Mouse (Mus musculus): ENCODE measurements around the gene Stx1a. TPM values are rescaled to one million over a fixed set of nuclear protein-coding genes. Genes with fewer than 3 reads are reported as not detected.

Stx1a gene
- polyA plus RNA-seq, 1 experiment: 4.1 TPM

- no peak for TF ChIP-seq POLR2A (IDR thresholded peaks at IDR 0.05; ENCODE audit: low read depth, low read length)
- TF ChIP-seq CTCF (conservative IDR thresholded peaks at IDR 0.05; ENCODE audit: insufficient read depth, insufficient read length, low read depth, low read length): no peak
- Histone ChIP-seq H3K4me1 (ENCODE audit: control insufficient read depth, insufficient read depth, low read length) (peaks cover 16% of the 10 kb centered on the region; the same call in 1 of the 2 replicates), H3K36me3 (ENCODE audit: control insufficient read depth, insufficient read depth, low read length) (no peaks in the 10 kb centered on the region), H3K27ac (ENCODE audit: insufficient read depth, low read depth, low read length) (no peak overlapping the region), H3K27me3 (replicated peaks; ENCODE audit: control insufficient read depth, insufficient read depth, low read length) (no peaks in the 10 kb centered on the region), H3K4me3 (ENCODE audit: insufficient read depth, low read depth, low read length) (no peak overlapping the region)
- DNase-seq: no peak
- WGBS: 54% methylated on average over 7 of the region's 7 CpGs
Observed at GRCm38 (mm10) chr5:135025899-135026298, 2.6 kb downstream of the Stx1a start.

- no peak for TF ChIP-seq POLR2A (IDR thresholded peaks at IDR 0.05; ENCODE audit: low read depth, low read length)
- TF ChIP-seq CTCF (conservative IDR thresholded peaks at IDR 0.05; ENCODE audit: insufficient read depth, insufficient read length, low read depth, low read length): no peak
- Histone ChIP-seq H3K27ac (ENCODE audit: insufficient read depth, low read depth, low read length) (no peak overlapping the region), H3K27me3 (replicated peaks; ENCODE audit: control insufficient read depth, insufficient read depth, low read length) (no peaks in the 10 kb centered on the region), H3K36me3 (ENCODE audit: control insufficient read depth, insufficient read depth, low read length) (no peaks in the 10 kb centered on the region), H3K4me1 (ENCODE audit: control insufficient read depth, insufficient read depth, low read length) (0 out of 2 replicates have a peak, but pooled peaks cover 3% of the 10 kb centered on the region), H3K4me3 (ENCODE audit: insufficient read depth, low read depth, low read length) (no peak overlapping the region)
- peak; percentile 71 for DNase-seq
- WGBS: 32% methylated on average over 18 of the region's 18 CpGs
Observed at GRCm38 (mm10) chr5:135029007-135029854, 5.9 kb downstream of the Stx1a start.

GRCm38 (mm10) chr5:135032581-135032980, 9.3 kb downstream of the Stx1a start:
- TF ChIP-seq CTCF (conservative IDR thresholded peaks at IDR 0.05; ENCODE audit: insufficient read depth, insufficient read length, low read depth, low read length): no peak
- no peak for TF ChIP-seq POLR2A (IDR thresholded peaks at IDR 0.05; ENCODE audit: low read depth, low read length)
- no peaks in the 10 kb centered on the region for H3K36me3 ChIP-seq (ENCODE audit: control insufficient read depth, insufficient read depth, low read length)
- no peak overlapping the region for H3K4me3 ChIP-seq (ENCODE audit: insufficient read depth, low read depth, low read length)
- H3K27ac ChIP-seq (ENCODE audit: insufficient read depth, low read depth, low read length): no peak overlapping the region
- DNase-seq: peak; percentile 61
- H3K27me3 ChIP-seq (replicated peaks; ENCODE audit: control insufficient read depth, insufficient read depth, low read length): no peaks in the 10 kb centered on the region
- H3K4me1 ChIP-seq (ENCODE audit: control insufficient read depth, insufficient read depth, low read length): 0 out of 2 replicates have a peak, but pooled peaks cover 3% of the 10 kb centered on the region
- WGBS: 70% methylated on average over 5 of the region's 5 CpGs

GRCm38 (mm10) chr5:135034593-135034992, 11.3 kb downstream of the Stx1a start:
- H3K4me3 ChIP-seq (ENCODE audit: insufficient read depth, low read depth, low read length): no peak overlapping the region
- H3K27ac ChIP-seq (ENCODE audit: insufficient read depth, low read depth, low read length): no peak overlapping the region
- DNase-seq: no peak
- no peaks in the 10 kb centered on the region for H3K36me3 ChIP-seq (ENCODE audit: control insufficient read depth, insufficient read depth, low read length)
- TF ChIP-seq CTCF (conservative IDR thresholded peaks at IDR 0.05; ENCODE audit: insufficient read depth, insufficient read length, low read depth, low read length) (peak; percentile 27; the same call in 1 of the 2 replicates), POLR2A (IDR thresholded peaks at IDR 0.05; ENCODE audit: low read depth, low read length) (no peak)
- H3K27me3 ChIP-seq (replicated peaks; ENCODE audit: control insufficient read depth, insufficient read depth, low read length): no peaks in the 10 kb centered on the region
- WGBS: 97% methylated on average over 2 of the region's 2 CpGs
- no peaks in the 10 kb centered on the region for H3K4me1 ChIP-seq (ENCODE audit: control insufficient read depth, insufficient read depth, low read length)

- WGBS: 64% methylated on average over 18 of the region's 18 CpGs
- Histone ChIP-seq H3K4me3 (ENCODE audit: insufficient read depth, low read depth, low read length) (no peak overlapping the region), H3K4me1 (ENCODE audit: control insufficient read depth, insufficient read depth, low read length) (no peaks in the 10 kb centered on the region), H3K36me3 (ENCODE audit: control insufficient read depth, insufficient read depth, low read length) (no peaks in the 10 kb centered on the region), H3K27ac (ENCODE audit: insufficient read depth, low read depth, low read length) (no peak overlapping the region), H3K27me3 (replicated peaks; ENCODE audit: control insufficient read depth, insufficient read depth, low read length) (no peaks in the 10 kb centered on the region)
- DNase-seq: peak; percentile 72
- TF ChIP-seq CTCF (conservative IDR thresholded peaks at IDR 0.05; ENCODE audit: insufficient read depth, insufficient read length, low read depth, low read length): no peak; the same call in 1 of the 2 replicates
- TF ChIP-seq POLR2A (IDR thresholded peaks at IDR 0.05; ENCODE audit: low read depth, low read length): no peak
Observed at GRCm38 (mm10) chr5:135035608-135036359, 12.5 kb downstream of the Stx1a start.

GRCm38 (mm10) chr5:135037946-135038345, 14.7 kb downstream of the Stx1a start:
- DNase-seq: no peak
- Histone ChIP-seq H3K4me3 (ENCODE audit: insufficient read depth, low read depth, low read length) (no peak overlapping the region), H3K4me1 (ENCODE audit: control insufficient read depth, insufficient read depth, low read length) (no peaks in the 10 kb centered on the region), H3K27me3 (replicated peaks; ENCODE audit: control insufficient read depth, insufficient read depth, low read length) (no peaks in the 10 kb centered on the region), H3K27ac (ENCODE audit: insufficient read depth, low read depth, low read length) (no peak overlapping the region), H3K36me3 (ENCODE audit: control insufficient read depth, insufficient read depth, low read length) (no peaks in the 10 kb centered on the region)
- TF ChIP-seq CTCF (conservative IDR thresholded peaks at IDR 0.05; ENCODE audit: insufficient read depth, insufficient read length, low read depth, low read length) (no peak), POLR2A (IDR thresholded peaks at IDR 0.05; ENCODE audit: low read depth, low read length) (no peak)
- 80% methylated on average over 3 of the region's 3 CpGs for WGBS

GRCm38 (mm10) chr5:135039541-135039940, 16.3 kb downstream of the Stx1a start:
- no peak for TF ChIP-seq POLR2A (IDR thresholded peaks at IDR 0.05; ENCODE audit: low read depth, low read length)
- TF ChIP-seq CTCF (conservative IDR thresholded peaks at IDR 0.05; ENCODE audit: insufficient read depth, insufficient read length, low read depth, low read length): no peak
- Histone ChIP-seq H3K36me3 (ENCODE audit: control insufficient read depth, insufficient read depth, low read length) (no peaks in the 10 kb centered on the region), H3K4me3 (ENCODE audit: insufficient read depth, low read depth, low read length) (no peak overlapping the region), H3K4me1 (ENCODE audit: control insufficient read depth, insufficient read depth, low read length) (no peaks in the 10 kb centered on the region), H3K27ac (ENCODE audit: insufficient read depth, low read depth, low read length) (no peak overlapping the region), H3K27me3 (replicated peaks; ENCODE audit: control insufficient read depth, insufficient read depth, low read length) (no peaks in the 10 kb centered on the region)
- DNase-seq: no peak
- 85% methylated on average over 9 of the region's 9 CpGs for WGBS
